Mouse (Mus musculus) midbrain, embryonic 14.5 days (tissue): ENCODE measurements at regions not wholly inside any gene's neighbourhood (a gene's known extent, or its start where the extent isn't known, plus 50 kb on each side); places are given as distances from the start of the nearest gene placed in this dataset.

Experiments used
- ATAC-seq: fragments of 200-750 bp; cut with Nextera tagmentation; 2 replicates; pipeline ENCODE4 v1.8.0; 2017; ENCODE audit warnings: moderate number of reproducible peaks, moderate library complexity; ENCODE audit not compliant: low FRiP score, low TSS enrichment
- DNase-seq: peaks from one replicate; pipeline ENCODE4 v3.0.0-alpha.2; 2015
- H3K27ac ChIP-seq: fragments of 300-500 bp; sonication (generic); replicated peaks from 2 replicates; pipeline ENCODE4 v1.5.1; 2014; ENCODE audit warnings: mild to moderate bottlenecking, low read depth, low read length, moderate library complexity
- H3K27me3 ChIP-seq: fragments of 300-500 bp; sonication (generic); 2 replicates; pipeline ENCODE4 v1.6.1; 2014; ENCODE audit warnings: low read length, control low read depth, mixed read lengths; ENCODE audit not compliant: control insufficient read depth, insufficient read depth
- H3K36me3 ChIP-seq: fragments of 300-500 bp; sonication (generic); 2 replicates; pipeline ENCODE4 v1.6.1; 2014; ENCODE audit warnings: low read length, control low read depth; ENCODE audit not compliant: control insufficient read depth, insufficient read depth
- H3K4me1 ChIP-seq: fragments of 300-500 bp; sonication (generic); 2 replicates; pipeline ENCODE4 v1.6.1; 2014; ENCODE audit warnings: mild to moderate bottlenecking, antibody characterized with exemption, low read length, control low read depth; ENCODE audit not compliant: control insufficient read depth, insufficient read depth
- H3K4me2 ChIP-seq: fragments of 300-500 bp; sonication (generic); 2 replicates; pipeline ENCODE4 v1.6.1; 2014; ENCODE audit warnings: mild to moderate bottlenecking, low read length, moderate library complexity
- H3K4me3 ChIP-seq: fragments of 300-500 bp; sonication (generic); replicated peaks from 2 replicates; pipeline ENCODE4 v1.5.1; 2014; ENCODE audit warnings: low read depth, low read length
- H3K9ac ChIP-seq: fragments of 300-500 bp; sonication (generic); replicated peaks from 2 replicates; pipeline ENCODE4 v1.6.1; 2014; ENCODE audit warnings: mild to moderate bottlenecking, low read length, moderate library complexity
- H3K9me3 ChIP-seq: fragments of 300-500 bp; sonication (generic); 2 replicates; pipeline ENCODE4 v1.6.1; 2016; ENCODE audit warnings: low read length, control low read depth, mixed read lengths; ENCODE audit not compliant: control insufficient read depth
- WGBS: fragments of 180-500 bp; shearing (Covaris S2); extraction: QIAGEN DNeasy Blood & Tissue Kit; methylation state at CpG from one replicate; pipeline ENCODE4 v1.1.7; 2014; 5-methylcytosine and 5-hydroxymethylcytosine counted together

DNA sequence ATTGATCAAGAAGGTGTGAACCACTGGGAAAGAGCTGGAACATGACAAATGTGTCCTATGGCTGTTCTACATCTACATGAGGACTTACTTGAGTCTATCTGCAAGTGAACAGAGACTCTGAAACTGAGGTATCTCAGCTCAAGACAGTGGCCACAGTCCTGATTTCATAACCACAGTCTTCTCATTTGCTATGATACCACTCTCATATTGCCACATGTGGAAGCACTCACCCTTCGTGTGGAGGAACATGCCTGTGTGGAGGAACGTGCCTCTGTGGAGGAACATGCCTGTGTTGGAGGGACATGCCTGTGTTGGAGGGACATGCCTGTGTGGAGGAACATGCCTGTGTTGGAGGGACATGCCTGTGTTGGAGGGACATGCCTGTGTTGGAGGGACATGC lies 574.0 kb downstream of the Efna5 start:
- Histone ChIP-seq H3K9ac (no peak overlapping the region), H3K27me3 (no peaks in the 10 kb centered on the region)
- ATAC-seq = no peak

DNA sequence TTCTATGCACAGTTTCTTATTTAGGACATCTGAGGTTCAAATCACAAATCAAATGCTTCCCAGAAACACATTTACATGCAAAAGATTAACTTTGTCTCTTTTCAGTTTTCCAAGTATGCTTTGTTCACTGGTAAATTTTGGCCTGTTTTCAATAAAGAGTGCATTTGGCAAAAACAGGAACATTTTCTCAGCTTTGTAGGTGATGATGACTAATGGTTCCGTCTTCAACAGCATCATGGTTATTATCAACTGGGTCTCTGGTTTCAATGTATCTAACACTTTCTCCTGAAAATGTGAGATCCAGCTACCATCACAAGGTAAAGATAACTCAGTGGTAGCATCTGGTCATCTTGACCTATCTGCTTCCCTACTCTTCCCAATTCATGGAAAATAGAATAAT lies 574.6 kb downstream of the Efna5 start:
- Histone ChIP-seq H3K27ac (no peak overlapping the region), H3K27me3 (no peaks in the 10 kb centered on the region), H3K9ac (no peak overlapping the region), H3K4me1 (no peaks in the 10 kb centered on the region), H3K4me3 (no peak overlapping the region), H3K4me2 (no peak overlapping the region), H3K9me3 (no peaks in the 10 kb centered on the region), H3K36me3 (no peaks in the 10 kb centered on the region)
- WGBS = 93% methylated on average over 1 of the region's 1 CpGs
- DNase-seq (no peak), ATAC-seq (no peak)

More for the DNA sequence above, 574.0 kb downstream of the Efna5 start:
- Histone ChIP-seq H3K36me3 (no peaks in the 10 kb centered on the region), H3K9me3 (no peaks in the 10 kb centered on the region), H3K27ac (no peak overlapping the region), H3K4me3 (no peak overlapping the region), H3K4me2 (no peak overlapping the region), H3K4me1 (no peaks in the 10 kb centered on the region)
- DNase-seq = no peak
- 93% methylated on average over 2 of the region's 2 CpGs for WGBS

DNA sequence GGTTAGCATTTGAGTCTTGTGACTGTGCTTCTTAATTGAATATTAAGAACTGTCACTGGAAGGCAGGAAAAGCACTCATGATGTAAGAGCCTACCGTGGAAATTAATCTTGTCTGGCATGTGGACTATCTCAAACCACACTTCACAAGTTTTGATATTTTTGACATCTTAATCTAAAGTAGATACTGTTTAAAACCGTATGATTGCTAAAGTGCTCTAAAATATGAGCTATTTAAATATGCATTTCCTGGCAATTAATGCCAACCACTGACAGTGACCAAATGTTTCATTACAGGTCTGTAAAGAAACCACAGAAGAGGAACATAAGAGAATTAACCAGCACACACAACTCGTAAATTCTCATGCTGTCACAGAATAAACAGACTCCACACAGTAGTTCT lies 576.0 kb downstream of the Efna5 start:
- Histone ChIP-seq H3K9me3 (no peaks in the 10 kb centered on the region), H3K27me3 (no peaks in the 10 kb centered on the region), H3K27ac (no peak overlapping the region), H3K4me3 (no peak overlapping the region), H3K36me3 (no peaks in the 10 kb centered on the region), H3K4me2 (no peak overlapping the region), H3K4me1 (no peaks in the 10 kb centered on the region), H3K9ac (no peak overlapping the region)
- 71% methylated on average over 3 of the region's 3 CpGs for WGBS
- DNase-seq (no peak), ATAC-seq (no peak)

DNA sequence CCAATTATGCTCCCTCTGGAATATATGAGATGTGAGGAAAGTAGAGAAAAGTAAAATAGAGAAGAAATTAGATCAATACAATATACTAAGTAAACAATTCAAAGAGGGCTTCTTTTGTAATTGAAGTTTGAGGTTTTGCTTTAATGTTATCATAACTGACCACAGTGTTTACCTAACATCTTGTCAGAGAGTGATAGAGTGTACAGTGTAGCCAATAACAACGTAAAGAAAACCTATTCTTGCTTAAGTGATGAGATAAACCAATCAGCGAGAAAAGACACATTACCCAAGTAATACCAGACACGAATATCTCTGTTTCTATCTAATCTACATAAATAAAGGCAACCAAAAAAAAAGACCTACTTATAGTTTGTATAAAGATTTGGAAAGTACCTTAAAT lies 577.0 kb downstream of the Efna5 start:
- no peaks in the 10 kb centered on the region for H3K4me1 ChIP-seq
- H3K9ac ChIP-seq = no peak overlapping the region
- no peaks in the 10 kb centered on the region for H3K9me3 ChIP-seq

DNA sequence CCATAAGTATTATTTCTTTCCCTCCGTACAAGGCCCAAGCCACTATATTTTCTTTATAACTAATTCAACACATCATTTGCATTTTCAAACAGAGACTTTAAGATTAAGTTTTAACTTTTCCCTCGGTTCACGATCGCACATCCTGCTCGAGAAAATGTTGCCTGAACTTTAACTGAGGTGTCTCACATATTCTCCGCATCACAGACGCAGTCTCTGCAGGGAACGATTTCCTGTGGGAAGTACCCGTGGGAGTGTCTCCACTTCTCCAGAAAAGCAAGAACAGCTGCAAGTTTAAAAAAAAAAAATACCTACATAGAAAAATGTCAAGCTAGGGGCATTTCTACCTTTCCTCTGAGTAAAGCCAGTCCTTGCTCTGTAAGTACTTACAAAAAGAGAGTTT lies 581.2 kb downstream of the Efna5 start:
- Histone ChIP-seq H3K4me2 (no peak overlapping the region), H3K27me3 (no peaks in the 10 kb centered on the region), H3K9me3 (no peaks in the 10 kb centered on the region), H3K9ac (no peak overlapping the region), H3K27ac (no peak overlapping the region), H3K4me3 (no peak overlapping the region), H3K4me1 (no peaks in the 10 kb centered on the region), H3K36me3 (no peaks in the 10 kb centered on the region)
- DNase-seq = no peak
- WGBS = 94% methylated on average over 9 of the region's 9 CpGs
- no peak for ATAC-seq

More for the DNA sequence above, 577.0 kb downstream of the Efna5 start:
- H3K27me3 ChIP-seq = no peaks in the 10 kb centered on the region
- no peak overlapping the region for H3K27ac ChIP-seq
- no peak overlapping the region for H3K4me2 ChIP-seq
- ATAC-seq (no peak), DNase-seq (no peak)
- H3K36me3 ChIP-seq = no peaks in the 10 kb centered on the region
- 87% methylated on average over 3 of the region's 3 CpGs for WGBS
- no peak overlapping the region for H3K4me3 ChIP-seq

DNA sequence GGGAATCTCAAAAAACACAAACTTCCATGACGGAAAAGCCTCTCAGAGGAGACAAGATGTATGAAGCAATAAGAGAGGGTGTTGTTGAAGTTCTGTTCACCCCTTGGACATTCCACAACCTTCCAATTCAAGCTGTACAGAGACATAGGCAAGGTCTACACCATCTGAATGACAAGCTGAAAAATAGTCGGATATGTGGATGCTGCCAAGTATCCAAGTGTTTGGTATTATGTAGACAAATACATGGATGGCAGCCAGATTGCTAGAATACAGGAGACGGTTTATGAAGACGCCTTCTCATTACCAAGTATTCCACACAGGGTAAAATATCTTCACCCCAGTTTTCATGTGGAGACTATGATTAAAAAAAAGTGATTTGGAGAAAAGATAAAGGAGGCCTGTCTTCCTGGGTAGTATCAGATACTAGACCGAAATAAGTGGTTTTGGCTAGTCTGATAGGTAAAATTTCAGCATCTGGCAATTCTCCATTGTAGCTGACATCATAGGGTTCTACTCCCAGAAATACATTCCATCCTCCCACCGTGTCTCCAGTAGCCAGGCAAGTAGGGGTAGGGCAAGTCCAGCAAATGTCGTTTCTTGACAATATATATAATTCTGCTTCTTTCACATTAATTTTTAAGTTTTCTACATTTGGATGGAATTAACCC lies 583.6 kb downstream of the Efna5 start:
- no peak for DNase-seq
- Histone ChIP-seq H3K27ac (no peak overlapping the region), H3K36me3 (no peaks in the 10 kb centered on the region), H3K4me2 (no peak overlapping the region), H3K27me3 (no peaks in the 10 kb centered on the region), H3K4me3 (no peak overlapping the region), H3K9me3 (no peaks in the 10 kb centered on the region), H3K4me1 (no peaks in the 10 kb centered on the region), H3K9ac (no peak overlapping the region)
- ATAC-seq = no peak
- 93% methylated on average over 7 of the region's 7 CpGs for WGBS

DNA sequence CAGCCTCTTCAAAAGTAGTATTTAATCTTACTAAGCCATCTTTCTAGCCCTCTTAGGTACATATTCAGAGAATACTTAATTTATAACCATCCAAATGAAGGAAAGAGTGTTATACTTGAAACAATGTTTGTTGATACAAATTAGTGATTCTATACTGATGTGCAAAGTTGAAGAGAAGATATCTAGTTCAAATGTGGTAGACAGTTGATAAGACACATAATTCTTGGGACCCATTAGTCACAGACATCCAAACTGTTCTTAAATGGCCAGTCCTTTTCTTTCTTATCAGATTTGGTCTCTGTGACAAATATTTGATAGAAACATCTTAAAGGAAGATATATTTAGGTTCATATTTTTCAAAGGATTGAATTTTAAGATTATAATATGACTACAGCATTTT lies 585.7 kb downstream of the Efna5 start:
- ATAC-seq = no peak
- no peak overlapping the region for H3K27ac ChIP-seq
- H3K4me3 ChIP-seq = no peak overlapping the region
- no peaks in the 10 kb centered on the region for H3K9me3 ChIP-seq
- H3K4me1 ChIP-seq = no peaks in the 10 kb centered on the region
- H3K9ac ChIP-seq = no peak overlapping the region
- no peaks in the 10 kb centered on the region for H3K27me3 ChIP-seq
- H3K36me3 ChIP-seq = no peaks in the 10 kb centered on the region
- no peak overlapping the region for H3K4me2 ChIP-seq
- no peak for DNase-seq

DNA sequence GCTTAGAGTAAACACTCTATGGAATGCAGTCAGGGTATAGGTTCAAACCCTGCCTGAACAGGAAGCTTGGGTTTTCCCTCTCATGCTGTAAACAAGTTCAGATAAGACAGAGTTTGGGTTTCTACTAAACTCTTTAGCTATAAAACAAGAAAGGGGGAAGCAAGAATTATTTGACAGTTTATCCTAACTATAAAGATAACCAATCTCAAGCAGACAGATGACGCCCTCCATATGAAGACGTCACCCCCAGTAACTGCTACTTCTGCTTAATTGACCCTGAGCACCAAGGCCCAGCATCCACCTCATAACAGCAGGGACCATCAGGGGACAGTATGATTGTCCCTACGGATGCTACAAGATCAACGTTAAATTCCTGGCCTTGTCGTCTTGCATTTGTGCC lies 588.4 kb downstream of the Efna5 start:
- H3K9me3 ChIP-seq = no peaks in the 10 kb centered on the region
- H3K4me1 ChIP-seq = no peaks in the 10 kb centered on the region
- 89% methylated on average over 5 of the region's 5 CpGs for WGBS
- no peaks in the 10 kb centered on the region for H3K27me3 ChIP-seq
- H3K9ac ChIP-seq = no peak overlapping the region
- no peak overlapping the region for H3K4me3 ChIP-seq
- H3K4me2 ChIP-seq = no peak overlapping the region
- no peak overlapping the region for H3K27ac ChIP-seq
- no peaks in the 10 kb centered on the region for H3K36me3 ChIP-seq
- ATAC-seq (no peak), DNase-seq (no peak)

DNA sequence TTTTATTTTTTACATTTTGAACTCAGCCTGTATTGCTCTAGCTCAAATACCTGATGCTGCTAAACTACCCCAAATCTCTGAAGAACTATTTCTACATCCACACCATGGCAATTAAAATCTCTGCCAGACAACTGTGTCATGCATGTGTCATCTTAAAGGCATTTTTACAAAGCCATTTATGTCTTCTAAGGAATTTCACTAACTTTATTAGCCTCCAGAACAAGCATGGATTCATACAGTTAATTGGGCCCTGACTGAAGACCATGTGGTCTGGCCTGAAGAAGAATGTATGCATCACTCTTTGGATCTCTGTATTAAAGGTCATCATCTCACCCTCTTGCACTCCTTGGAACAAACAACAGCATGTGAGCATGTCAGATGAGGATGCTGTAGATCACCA lies 593.5 kb downstream of the Efna5 start:
- H3K9ac ChIP-seq = no peak overlapping the region
- ATAC-seq (no peak), DNase-seq (no peak)
- H3K4me1 ChIP-seq = no peaks in the 10 kb centered on the region
- no peaks in the 10 kb centered on the region for H3K9me3 ChIP-seq
- no peak overlapping the region for H3K4me2 ChIP-seq
- no peaks in the 10 kb centered on the region for H3K27me3 ChIP-seq
- no peak overlapping the region for H3K4me3 ChIP-seq
- H3K27ac ChIP-seq = no peak overlapping the region
- no peaks in the 10 kb centered on the region for H3K36me3 ChIP-seq
